Mouse (Mus musculus) CH12.LX (cell line): ENCODE measurements around the gene Fgf22. TPM values are rescaled to one million over a fixed set of nuclear protein-coding genes. Genes with fewer than 3 reads are reported as not detected.

Experiments used
- DNase-seq: peaks from one replicate; pipeline ENCODE4 v3.0.0-alpha.2; 2013; ENCODE audit errors: extremely low read depth
- H3K27ac ChIP-seq: 2 replicates; pipeline ENCODE4 v1.5.1; 2012; ENCODE audit warnings: low read depth, mild to moderate bottlenecking, control low read depth, moderate library complexity; ENCODE audit not compliant: insufficient read depth
- H3K27me3 ChIP-seq: replicated peaks from 2 replicates; pipeline ENCODE3; 2012; ENCODE audit warnings: inconsistent platforms
- H3K36me3 ChIP-seq, 2 experiments: replicated peaks in 1 of 2; 2 replicates each; pipeline versions ENCODE3 to v1.6.1; 2012; ENCODE audit warnings: inconsistent platforms in 1 of 2, low read length in 1 of 2, mild to moderate bottlenecking in 1 of 2, mixed read lengths in 1 of 2, moderate library complexity in 1 of 2; ENCODE audit not compliant: control insufficient read depth in 1 of 2, insufficient read depth in 1 of 2
- H3K4me1 ChIP-seq, 2 experiments: 2 replicates each; pipeline ENCODE4 v1.6.1; 2012; ENCODE audit warnings: inconsistent platforms in 1 of 2, moderate library complexity in 1 of 2; ENCODE audit not compliant: insufficient read depth in 2 of 2, control insufficient read depth in 1 of 2
- H3K4me2 ChIP-seq: 2 replicates; pipeline ENCODE4 v1.6.1; 2012; ENCODE audit warnings: low read depth, mild to moderate bottlenecking, control low read depth; ENCODE audit not compliant: poor library complexity, insufficient read depth, severe bottlenecking
- H3K4me3 ChIP-seq, 3 experiments: fragments of 150-350 bp in 1 of 3; sonication (generic) in 1 of 3; replicated peaks in 1 of 3; 2 replicates each; pipeline versions ENCODE3 to v1.5.1; 2011 to 2012; ENCODE audit warnings: low read depth in 2 of 3, low read length in 2 of 3, mild to moderate bottlenecking in 2 of 3, moderate library complexity in 2 of 3, control low read depth in 1 of 3, improper control_type of control experiment in 1 of 3, inconsistent platforms in 1 of 3, mixed read lengths in 1 of 3; ENCODE audit not compliant: poor library complexity in 1 of 3
- H3K79me2 ChIP-seq: replicated peaks from 2 replicates; pipeline ENCODE4 v1.6.1; 2012; ENCODE audit warnings: mild to moderate bottlenecking, moderate library complexity; ENCODE audit not compliant: control insufficient read depth, poor library complexity, insufficient read depth, severe bottlenecking; ENCODE audit errors: extremely low read depth
- H3K9ac ChIP-seq: 2 replicates; pipeline ENCODE4 v1.6.1; 2012; ENCODE audit warnings: low read depth, mild to moderate bottlenecking, control low read depth, moderate library complexity; ENCODE audit not compliant: insufficient read depth
- H3K9me3 ChIP-seq: replicated peaks from 2 replicates; pipeline ENCODE3; 2012; ENCODE audit warnings: low read length, inconsistent platforms, mixed read lengths
- BHLHE40 ChIP-seq: IDR thresholded peaks from 2 replicates; pipeline ENCODE4 v1.6.1; 2011; ENCODE audit warnings: mild to moderate bottlenecking, low read depth, low read length, improper control_type of control experiment
- CHD1 ChIP-seq: IDR thresholded peaks from 2 replicates; pipeline ENCODE4 v1.6.1; 2012; ENCODE audit warnings: low read depth, low read length, improper control_type of control experiment, inconsistent platforms
- CTCF ChIP-seq, 2 experiments: IDR thresholded peaks in 1 of 2; conservative IDR thresholded peaks in 1 of 2; 2 replicates each; pipeline ENCODE4 v1.5.1; 2011 to 2012; ENCODE audit warnings: low read depth in 2 of 2, low read length in 2 of 2, improper control_type of control experiment in 1 of 2, inconsistent platforms in 1 of 2, mild to moderate bottlenecking in 1 of 2, moderate library complexity in 1 of 2
- GABPA ChIP-seq: IDR thresholded peaks from 2 replicates; pipeline ENCODE4 v1.6.1; 2012; ENCODE audit warnings: low read depth, low read length, improper control_type of control experiment, inconsistent platforms; ENCODE audit not compliant: insufficient replicate concordance
- HCFC1 ChIP-seq: IDR thresholded peaks from 2 replicates; pipeline ENCODE4 v1.6.1; 2012; ENCODE audit warnings: low read depth, mild to moderate bottlenecking, inconsistent platforms, low read length, improper control_type of control experiment
- IRF4 ChIP-seq: IDR thresholded peaks from 2 replicates; pipeline ENCODE4 v1.6.1; 2014; ENCODE audit warnings: low read depth, mild to moderate bottlenecking, inconsistent platforms, low read length, improper control_type of control experiment
- KAT2A ChIP-seq: IDR thresholded peaks from 2 replicates; pipeline ENCODE4 v1.6.1; 2012; ENCODE audit warnings: low read length, improper control_type of control experiment, inconsistent platforms; ENCODE audit not compliant: insufficient replicate concordance
- MAFK ChIP-seq: IDR thresholded peaks from 2 replicates; pipeline ENCODE4 v1.6.1; 2011; ENCODE audit warnings: low read length, improper control_type of control experiment; ENCODE audit not compliant: insufficient replicate concordance
- MXI1 ChIP-seq: IDR thresholded peaks from 2 replicates; pipeline ENCODE4 v1.6.1; 2011; ENCODE audit warnings: mild to moderate bottlenecking, low read depth, low read length, improper control_type of control experiment
- MYC ChIP-seq: IDR thresholded peaks from 2 replicates; pipeline ENCODE4 v1.6.1; 2011; ENCODE audit warnings: low read depth, mild to moderate bottlenecking, improper control_type of control experiment, low read length
- NELFE ChIP-seq: IDR thresholded peaks from 2 replicates; pipeline ENCODE4 v1.6.1; 2011; ENCODE audit warnings: low read depth, low read length, improper control_type of control experiment
- NRF1 ChIP-seq: IDR thresholded peaks from 2 replicates; pipeline ENCODE4 v1.6.1; 2014; ENCODE audit warnings: low read depth, mild to moderate bottlenecking, inconsistent platforms, low read length, improper control_type of control experiment, moderate library complexity
- POLR2AphosphoS2 ChIP-seq: IDR thresholded peaks from 2 replicates; pipeline ENCODE4 v1.6.1; 2011; ENCODE audit warnings: low read depth, low read length, improper control_type of control experiment
- RAD21 ChIP-seq: IDR thresholded peaks from 2 replicates; pipeline ENCODE4 v1.6.1; 2011; ENCODE audit warnings: low read depth, mild to moderate bottlenecking, low read length, improper control_type of control experiment, moderate library complexity
- SMC3 ChIP-seq: IDR thresholded peaks from 2 replicates; pipeline ENCODE4 v1.6.1; 2011; ENCODE audit warnings: low read depth, low read length, improper control_type of control experiment
- TBP ChIP-seq: conservative IDR thresholded peaks from 2 replicates; pipeline ENCODE4 v1.6.1; 2011; ENCODE audit warnings: low read depth, low read length, improper control_type of control experiment
- TCF12 ChIP-seq: IDR thresholded peaks from 2 replicates; pipeline ENCODE4 v1.6.1; 2014; ENCODE audit warnings: low read depth, mild to moderate bottlenecking, inconsistent platforms, low read length, improper control_type of control experiment
- UBTF ChIP-seq: IDR thresholded peaks from 2 replicates; pipeline ENCODE4 v1.6.1; 2012; ENCODE audit warnings: low read depth, mild to moderate bottlenecking, inconsistent platforms, low read length, improper control_type of control experiment, moderate library complexity
- USF2 ChIP-seq: conservative IDR thresholded peaks from 2 replicates; pipeline ENCODE4 v1.6.1; 2011; ENCODE audit warnings: low read depth, low read length, improper control_type of control experiment
- ZC3H11A ChIP-seq: IDR thresholded peaks from 2 replicates; pipeline ENCODE4 v1.6.1; 2012; ENCODE audit warnings: low read depth, mild to moderate bottlenecking, inconsistent platforms, low read length, improper control_type of control experiment
- dilution Hi-C: fragments of 300-500 bp; cut with MboI; formaldehyde crosslinking; loops from 2 replicates; pipeline ENCODE4 v1.14.3; 2020; ENCODE audit warnings: low sequenced_read_pairs; ENCODE audit not compliant: extremely low pct_unique_long_range_greater_than_20kb, extremely low pct_ligation_motif_present
- in situ Hi-C: fragments of 300-500 bp; cut with MboI; formaldehyde crosslinking; loops from 3 replicates; pipeline ENCODE4 v1.14.3; 2019; ENCODE audit warnings: low sequenced_read_pairs, low pct_ligation_motif_present, low pct_unique_long_range_greater_than_20kb, mixed read lengths
- polyA plus RNA-seq: library from polyadenylated mRNA; unstranded; fragments of >175 nt; gene quantifications from 2 replicates; pipeline ENCODE4 v1.2.1, GENCODE M21; 2012; ENCODE audit warnings: low read depth; ENCODE audit not compliant: insufficient read length
- total RNA-seq, 2 experiments: library from RNA; depleted of rRNA; stranded (reverse); fragments of 300-350 nt in 1 of 2; fragments of >200 nt in 1 of 2; gene quantifications; 2 replicates each; pipeline ENCODE4 v1.2.3; 2012 to 2014

The Fgf22 gene
- total and polyA plus RNA-seq, 3 experiments = not detected

DNA sequence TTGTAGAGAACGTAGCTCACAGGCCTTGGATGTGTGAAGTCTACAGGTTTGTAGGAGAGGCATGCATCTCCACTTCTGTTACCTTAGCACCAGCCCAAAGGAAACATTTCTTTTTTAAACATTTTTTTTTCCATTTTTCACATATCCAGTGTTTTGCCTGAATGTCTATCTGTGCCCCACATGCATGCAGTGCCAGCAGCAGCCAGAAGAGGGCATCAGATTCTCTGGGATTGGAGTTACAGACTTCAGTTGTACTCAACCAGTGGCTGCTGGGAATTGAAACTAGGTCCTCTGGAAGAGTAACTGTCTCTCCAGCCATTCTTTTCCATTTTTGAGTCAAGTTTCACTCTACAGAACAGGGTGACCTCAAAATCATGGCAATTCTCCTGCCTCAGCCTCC lies 22.4 kb upstream of the Fgf22 start:
- dilution Hi-C loops = no loop called here
- Histone ChIP-seq H3K27ac (no peak overlapping the region), H3K79me2 (no peaks in the 10 kb centered on the region), H3K4me1 (peaks cover 0 to 4% of the 10 kb centered on the region in 2 experiments; a peak in 1 of 4 replicates), H3K36me3 (peaks cover 43 to 55% of the 10 kb centered on the region in 2 experiments), H3K9me3 (peaks cover 33% of the 10 kb centered on the region), H3K4me2 (no peak overlapping the region), H3K9ac (no peak overlapping the region), H3K4me3 (no peak overlapping the region), H3K27me3 (no peaks in the 10 kb centered on the region)
- no peak for DNase-seq
- TF ChIP-seq NRF1 (no peak), CHD1 (no peak), CTCF (conservative IDR thresholded peaks at IDR 0.05 in 1 of 2, IDR thresholded peaks at IDR 0.05 in 1 of 2; ENCODE audit: low read depth in 2 of 2, low read length in 2 of 2) (peak; percentile 59 to 67), MYC (no peak), MXI1 (no peak), USF2 (no peak), SMC3 (peak; percentile 52), RAD21 (peak; percentile 39)
- in situ Hi-C loops = loop anchor here (5.0 kb wide), 1 partner anchor 40 kb away; no protein-coding TSS in a partner anchor

GRCm38 (mm10) chr10:79733847-79734246 lies 21.0 kb upstream of the Fgf22 start:
- no peak overlapping the region for H3K9ac ChIP-seq
- H3K4me1 ChIP-seq = peaks cover 0 to 1% of the 10 kb centered on the region in 2 experiments; a peak in 1 of 4 replicates
- H3K4me3 ChIP-seq = no peak overlapping the region
- no peaks in the 10 kb centered on the region for H3K27me3 ChIP-seq
- no peak for DNase-seq
- peaks cover 35% of the 10 kb centered on the region for H3K9me3 ChIP-seq
- H3K4me2 ChIP-seq = no peak overlapping the region
- TF ChIP-seq UBTF (no peak), ZC3H11A (no peak), BHLHE40 (no peak), TCF12 (no peak), CTCF (conservative IDR thresholded peaks at IDR 0.05 in 1 of 2, IDR thresholded peaks at IDR 0.05 in 1 of 2; ENCODE audit: low read depth in 2 of 2, low read length in 2 of 2) (no peak), IRF4 (no peak), GABPA (no peak), NELFE (no peak), MAFK (no peak), POLR2AphosphoS2 (no peak), NRF1 (no peak), TBP (no peak), MYC (no peak), HCFC1 (no peak), KAT2A (no peak)
- dilution Hi-C loops = no loop called here
- in situ Hi-C loops = loop anchor here (5.0 kb wide), 1 partner anchor 42 kb away; no protein-coding TSS in a partner anchor
- H3K79me2 ChIP-seq = no peaks in the 10 kb centered on the region
- H3K36me3 ChIP-seq = peaks cover 57 to 68% of the 10 kb centered on the region in 2 experiments
- H3K27ac ChIP-seq = no peak overlapping the region
